Mouse (Mus musculus) telencephalon, adult 2 months (tissue): ENCODE results near the gene Disp3.

ENCODE experiments used
- DNase-seq: peaks from one replicate; pipeline ENCODE4 v3.0.0-alpha.2; 2011; ENCODE audit warnings: low read depth, low spot score

Disp3 gene

DNA sequence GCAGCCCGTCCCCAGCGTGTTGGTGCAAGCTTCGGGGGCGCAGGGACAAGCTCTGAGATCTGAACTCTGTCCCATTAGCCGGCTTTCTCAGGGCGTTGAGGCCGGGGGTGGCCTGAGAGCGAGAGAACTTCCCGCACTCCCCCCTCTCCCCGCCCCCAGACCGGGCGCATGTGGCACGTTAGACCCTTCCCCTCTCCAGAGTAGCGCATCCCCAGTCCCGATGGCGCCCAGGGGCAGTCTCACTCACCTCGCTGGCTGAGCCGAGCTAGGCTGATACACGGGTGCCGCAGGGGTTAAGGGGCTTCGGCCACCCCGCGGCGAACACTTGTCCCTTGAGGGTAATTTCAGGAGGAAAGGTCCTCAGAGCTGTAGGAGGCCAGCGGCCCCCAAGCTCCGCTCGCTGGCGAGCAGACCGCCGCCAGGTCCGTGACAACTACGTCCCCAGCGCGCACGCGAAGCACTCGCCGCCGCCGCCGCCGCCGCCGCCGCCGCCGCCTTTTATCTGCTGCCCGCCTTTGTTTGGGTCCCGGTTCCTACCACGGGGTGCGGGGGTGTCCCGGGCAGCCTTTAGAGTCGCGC, at the start of gene Disp3:
Gene Disp3, minus strand, starts transcription at position 490 of the 579 bp plus-strand sequence.
- DNase-seq, result no peak

DNA sequence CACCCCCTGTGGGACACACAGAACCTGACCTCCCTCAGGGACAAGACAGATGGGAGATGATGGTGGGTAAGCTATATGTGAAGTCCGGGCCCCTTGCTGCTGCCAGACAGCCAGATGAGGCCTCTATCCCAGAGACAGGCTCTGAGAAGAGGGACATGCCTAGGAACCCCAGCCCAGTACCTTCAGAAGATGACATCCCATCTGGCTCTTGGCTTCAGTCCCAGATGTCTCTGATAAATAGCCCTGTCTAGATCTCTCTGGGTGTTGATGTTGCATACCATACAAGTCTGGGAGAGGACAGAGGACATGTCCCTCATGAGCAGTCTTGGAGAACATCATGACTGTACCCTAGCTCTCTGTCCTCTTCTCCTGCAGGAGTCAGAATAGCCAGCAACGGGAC, 42.5 kb upstream of the Disp3 start:
- no peak for DNase-seq

DNA sequence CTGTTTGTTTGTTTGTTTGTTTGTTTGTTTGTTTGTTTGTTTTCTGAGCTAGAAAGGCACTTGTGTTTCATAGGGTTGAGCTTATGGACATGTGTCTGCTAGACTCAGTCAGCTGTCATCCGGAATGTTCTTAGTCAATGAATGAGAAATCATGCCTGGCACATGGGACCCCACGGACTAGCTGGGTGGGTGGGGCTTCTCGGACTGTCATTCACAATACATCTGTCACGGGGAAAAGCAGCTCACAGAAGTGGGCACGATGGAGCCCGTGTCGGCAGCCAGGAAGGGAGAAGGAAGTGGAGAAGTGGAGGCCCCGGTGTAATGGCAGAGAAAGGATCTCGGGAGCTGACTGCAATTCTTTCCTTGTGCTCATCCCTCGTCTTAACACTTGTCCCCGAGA, 41.7 kb upstream of the Disp3 start:
- DNase-seq, result no peak

DNA sequence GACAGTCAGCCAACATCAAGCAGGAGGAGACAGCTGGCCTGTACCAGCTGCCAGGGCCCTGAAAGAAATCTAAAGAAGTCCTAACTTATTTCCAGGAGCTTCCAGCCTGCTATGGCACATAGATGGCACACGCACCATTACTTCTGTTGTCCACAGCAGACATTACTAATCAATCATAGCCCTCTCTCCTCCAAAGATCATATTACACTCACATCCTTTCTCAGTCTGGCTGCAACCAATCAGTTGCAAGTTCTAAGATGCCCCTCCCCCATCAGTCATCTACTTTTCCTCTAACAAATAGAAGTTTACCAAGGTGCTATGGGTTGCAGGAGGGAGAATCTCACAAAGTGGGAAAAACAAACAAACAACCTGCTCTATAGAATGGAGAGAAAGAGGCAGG, 40.5 kb upstream of the Disp3 start:
- no peak for DNase-seq

DNA sequence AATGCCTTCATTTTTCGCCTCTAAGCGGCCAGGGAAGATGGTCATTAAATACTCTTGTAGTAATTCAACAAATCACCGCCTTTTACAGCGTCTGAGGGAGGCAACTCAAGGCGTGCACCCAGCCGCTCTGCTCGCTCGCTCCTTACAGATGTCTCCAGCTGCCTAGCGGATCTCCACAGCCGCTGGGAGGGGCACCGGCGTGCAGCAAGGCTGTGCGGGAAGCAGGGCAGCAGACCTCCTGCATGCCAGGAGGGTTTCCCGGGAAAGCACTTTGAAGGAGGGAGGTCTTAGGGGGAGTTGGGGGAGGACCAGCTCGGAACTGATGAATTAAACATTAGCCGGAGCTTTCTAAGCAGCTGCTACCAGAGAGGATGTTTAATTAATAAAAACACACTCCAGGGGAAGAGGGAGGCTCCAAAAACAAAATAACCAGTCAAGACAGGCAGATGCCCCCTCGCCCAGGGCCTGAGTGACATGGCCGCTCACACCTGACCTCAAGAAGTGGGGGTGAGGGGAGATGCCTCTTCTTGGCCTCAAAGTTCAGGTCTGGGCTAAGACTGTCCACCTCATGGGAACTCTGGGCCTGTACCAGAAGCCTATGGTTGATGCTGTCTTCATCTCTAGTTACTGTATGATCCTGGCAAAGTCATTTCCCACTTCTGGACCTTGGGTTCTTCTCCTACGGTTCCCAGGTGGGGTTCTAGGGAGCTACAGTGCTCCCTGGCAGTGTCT, 39.7 kb upstream of the Disp3 start:
- DNase-seq, result peak; percentile 22

DNA sequence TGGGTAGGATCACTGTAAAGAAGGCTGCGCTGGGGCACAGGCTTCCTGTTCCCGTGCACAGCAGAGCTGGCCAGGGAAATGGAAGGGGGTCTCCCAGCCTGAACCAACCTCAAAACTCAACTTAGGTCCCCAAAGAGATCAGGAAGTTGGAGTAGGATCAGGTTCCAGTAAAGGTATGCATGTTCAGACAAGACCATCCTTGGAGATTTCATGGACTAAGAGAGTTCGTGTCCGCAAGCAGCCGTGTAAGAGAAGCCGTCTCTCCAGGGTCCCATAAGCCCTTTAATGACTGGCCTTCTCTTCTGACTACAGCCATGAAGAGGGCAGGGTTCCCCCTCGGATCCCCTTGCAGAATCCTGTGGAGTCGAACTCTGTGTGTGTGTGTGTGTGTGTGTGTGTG, 39.0 kb upstream of the Disp3 start:
- DNase-seq, result no peak

DNA sequence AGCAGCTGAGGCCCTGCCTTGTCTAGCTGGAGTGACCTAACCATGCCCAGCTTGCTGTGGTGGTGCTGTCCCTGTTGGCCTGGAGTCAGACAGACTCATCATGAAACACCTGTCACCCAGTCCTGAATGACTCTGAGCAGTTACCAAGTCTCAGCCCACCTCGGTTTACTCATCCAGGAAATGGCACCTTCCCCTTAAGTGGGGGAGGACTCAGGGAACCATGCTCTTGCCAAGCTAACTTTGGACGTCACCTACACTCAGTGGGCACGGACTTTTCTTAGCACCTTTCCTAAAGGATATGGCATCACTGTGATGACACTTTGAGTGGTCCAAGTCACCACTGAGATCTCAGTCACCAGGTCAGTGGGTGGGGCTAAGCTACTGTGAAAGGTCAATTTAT, 38.2 kb upstream of the Disp3 start:
- DNase-seq, result no peak

DNA sequence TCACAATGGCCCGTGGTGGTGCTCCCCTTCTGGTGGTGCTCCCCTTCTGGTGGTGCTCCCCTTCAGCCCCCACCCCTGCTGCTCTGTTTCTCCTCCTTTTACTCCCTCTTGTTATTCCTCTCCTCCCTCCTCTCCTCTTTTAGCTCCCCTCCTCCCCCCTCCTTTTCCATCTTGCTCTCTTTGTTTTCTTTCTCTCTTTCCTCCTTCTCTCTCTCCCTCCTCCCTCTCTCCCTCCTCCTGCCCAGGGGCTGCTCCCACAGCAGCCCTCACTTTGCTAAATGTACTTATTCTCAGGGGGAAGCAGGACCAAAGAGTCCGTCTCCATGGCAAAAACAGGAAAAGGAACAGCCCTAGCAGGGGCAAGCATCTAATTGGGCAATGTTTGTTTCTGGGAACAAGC, 37.3 kb upstream of the Disp3 start:
- DNase-seq, result no peak

DNA sequence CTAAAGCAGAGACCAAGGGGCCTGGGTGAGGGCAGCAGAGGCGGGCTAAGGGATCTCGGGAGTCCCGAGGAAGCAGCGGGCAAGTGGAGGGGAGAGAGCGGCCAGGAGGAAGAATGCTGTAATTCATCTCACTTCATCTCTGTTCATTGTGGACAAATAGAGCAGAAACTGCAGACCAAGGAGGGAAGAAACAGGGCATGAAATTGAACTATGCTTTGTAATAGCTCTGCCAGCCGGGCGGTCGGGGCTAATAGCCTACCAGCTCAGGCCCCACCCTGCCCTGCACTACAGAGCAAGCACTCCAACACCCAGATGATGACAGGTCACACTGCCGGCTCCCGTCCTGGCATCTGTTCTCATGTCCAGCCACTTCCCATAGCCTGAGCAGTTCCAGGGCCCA, 34.4 kb upstream of the Disp3 start:
- no peak for DNase-seq

DNA sequence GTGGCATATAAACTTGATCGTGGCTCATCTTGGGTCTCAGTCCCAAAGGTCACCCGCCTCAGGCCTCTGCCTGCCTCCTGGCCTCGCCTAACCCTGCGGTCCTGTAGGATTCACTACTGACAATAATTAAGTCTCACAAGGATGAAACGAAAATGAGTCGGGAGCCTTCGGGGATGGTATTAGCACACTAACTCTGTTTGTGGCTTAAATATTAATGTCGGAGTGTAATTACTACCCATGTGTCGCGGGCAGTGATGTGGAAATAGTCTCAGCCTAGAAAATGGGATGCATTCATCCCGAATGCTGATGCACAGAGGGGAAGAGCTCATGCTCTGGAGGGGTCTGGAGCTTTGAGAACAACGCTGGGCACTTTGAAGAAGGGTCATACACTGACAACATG, 31.6 kb upstream of the Disp3 start:
- DNase-seq, result no peak

DNA sequence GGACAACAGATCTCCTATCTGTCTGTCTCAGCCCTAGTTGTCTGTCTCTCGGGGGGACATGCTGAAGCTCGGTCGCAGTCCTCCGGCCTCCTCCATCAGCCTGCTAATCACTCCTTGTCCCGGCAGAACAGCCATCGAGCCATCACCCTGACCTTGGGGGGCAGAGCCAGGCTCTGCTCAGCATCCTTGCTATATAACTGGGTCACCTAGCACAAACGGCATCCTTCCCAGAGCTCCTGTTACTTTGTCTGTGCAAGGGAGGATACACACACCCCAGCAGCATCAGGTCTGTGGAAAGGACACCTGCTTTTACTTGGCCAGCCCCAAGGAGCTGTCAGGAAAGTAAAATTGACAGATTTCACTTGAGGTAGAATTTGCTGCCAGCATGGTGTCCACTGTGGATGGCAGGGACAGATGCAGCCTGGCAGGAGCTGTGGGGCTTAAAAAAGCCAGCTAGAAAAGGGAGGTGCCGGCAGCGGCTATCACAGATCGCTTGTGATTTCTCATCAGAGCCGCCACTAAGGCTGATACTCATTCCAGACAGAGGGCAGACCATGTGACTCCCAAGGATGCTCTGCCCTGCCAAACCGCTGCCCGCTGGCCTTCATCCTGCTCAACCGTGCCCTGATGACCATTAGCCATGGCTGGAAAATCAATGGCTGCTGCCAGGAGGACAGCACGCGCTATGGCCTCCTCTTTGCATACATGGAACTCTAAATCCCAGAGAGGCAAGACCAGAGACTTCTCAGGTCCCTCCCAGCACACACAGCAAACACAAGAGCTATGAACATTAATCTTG, 27.8 kb upstream of the Disp3 start:
- DNase-seq, result no peak

DNA sequence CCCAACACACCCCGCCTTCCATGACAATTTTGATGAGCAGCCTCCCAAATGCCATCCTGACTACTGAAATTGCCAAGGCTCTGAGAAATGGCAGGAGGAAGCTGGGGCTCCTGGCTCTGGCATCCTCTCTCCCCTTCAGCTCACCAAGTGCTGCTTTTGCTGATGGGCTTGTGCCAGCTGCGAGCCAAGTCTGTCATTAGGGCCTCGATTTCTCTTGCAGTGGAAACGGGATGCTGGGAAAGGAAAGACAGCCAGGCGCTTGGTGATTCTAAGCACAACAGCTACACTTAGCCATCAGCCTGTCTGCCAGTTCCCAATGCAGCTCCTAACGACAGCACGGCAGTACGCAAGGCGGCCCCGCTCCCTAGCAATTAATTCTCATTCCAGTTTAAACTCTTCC, 26.6 kb upstream of the Disp3 start:
- DNase-seq, result peak; percentile 53

DNA sequence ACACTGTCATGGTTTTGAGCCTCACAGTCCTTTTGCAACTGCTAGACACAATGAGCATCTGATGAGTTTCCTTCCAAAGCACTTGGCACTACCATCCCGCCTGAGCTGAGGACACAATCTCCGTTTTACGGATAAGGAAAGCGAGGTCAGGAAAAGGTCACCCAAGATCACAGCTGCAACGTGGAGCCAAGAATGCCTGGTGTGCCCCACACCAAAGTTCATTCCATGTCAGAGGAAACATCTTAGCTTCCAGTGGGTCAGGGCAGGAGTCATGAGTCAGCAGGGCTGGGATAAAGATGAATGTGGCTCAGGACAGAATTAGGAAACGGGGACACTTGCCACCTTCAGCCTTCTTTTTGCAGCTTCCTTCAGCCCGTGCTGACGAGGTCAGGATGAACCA, 25.8 kb upstream of the Disp3 start:
- no peak for DNase-seq

DNA sequence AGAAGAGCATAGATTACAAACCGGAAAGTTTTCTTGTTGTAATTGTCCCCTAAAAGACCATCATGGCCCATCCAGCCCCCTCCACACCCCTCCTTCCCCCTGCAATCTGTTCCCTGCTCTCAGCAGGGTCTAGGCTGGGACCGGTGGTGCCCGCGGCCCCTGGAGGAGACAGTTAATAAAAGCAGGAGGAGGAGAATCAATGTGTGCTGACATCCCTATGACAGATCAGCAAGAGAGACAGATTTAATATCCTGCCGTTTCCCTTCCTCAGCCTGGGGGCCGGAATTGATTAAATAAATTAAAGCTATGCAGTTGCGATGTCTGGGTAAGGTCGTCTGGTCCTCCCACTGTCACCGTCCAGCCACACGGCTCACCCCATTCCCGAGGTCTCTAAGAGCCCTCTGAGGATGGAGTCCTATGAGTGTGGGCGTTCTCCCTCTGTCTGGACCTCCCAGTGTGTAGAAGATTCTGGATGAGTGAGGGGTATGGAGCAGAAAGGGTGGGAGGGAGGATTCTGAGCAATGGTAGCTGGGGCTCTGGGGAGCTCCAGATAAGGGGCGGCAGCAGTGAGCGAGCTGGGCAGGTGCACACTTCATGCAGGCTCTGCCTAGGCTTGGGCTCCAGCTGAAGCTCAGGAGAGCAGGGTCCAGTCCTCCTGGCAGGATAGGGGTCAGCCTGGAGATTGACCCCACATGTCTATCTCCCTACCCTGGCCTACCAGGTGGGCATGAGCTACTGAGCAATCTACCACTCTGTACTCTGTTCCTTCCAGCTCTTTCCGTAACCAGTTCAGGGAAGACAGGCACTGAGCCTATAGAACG, 24.7 kb upstream of the Disp3 start:
- DNase-seq, result no peak

DNA sequence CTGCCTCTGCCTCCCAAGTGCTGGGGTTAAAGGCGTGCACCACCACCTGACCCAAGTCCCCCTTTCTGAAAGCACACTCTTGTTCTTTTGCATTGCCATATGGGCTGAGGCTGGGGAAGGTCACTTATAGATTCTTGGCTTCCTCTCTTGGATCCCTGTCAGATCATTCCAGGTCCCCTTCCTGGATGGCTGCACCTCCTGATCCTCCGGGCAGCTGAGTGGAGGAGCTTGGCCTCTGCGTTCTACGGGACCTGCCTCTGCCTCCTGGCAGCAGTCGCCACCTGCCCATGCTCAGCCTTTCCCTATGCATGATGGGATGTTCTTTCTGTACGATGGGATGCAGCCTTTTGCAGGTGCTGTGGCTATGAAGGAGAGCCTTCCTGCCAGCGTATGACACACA, 23.1 kb upstream of the Disp3 start:
- no peak for DNase-seq

DNA sequence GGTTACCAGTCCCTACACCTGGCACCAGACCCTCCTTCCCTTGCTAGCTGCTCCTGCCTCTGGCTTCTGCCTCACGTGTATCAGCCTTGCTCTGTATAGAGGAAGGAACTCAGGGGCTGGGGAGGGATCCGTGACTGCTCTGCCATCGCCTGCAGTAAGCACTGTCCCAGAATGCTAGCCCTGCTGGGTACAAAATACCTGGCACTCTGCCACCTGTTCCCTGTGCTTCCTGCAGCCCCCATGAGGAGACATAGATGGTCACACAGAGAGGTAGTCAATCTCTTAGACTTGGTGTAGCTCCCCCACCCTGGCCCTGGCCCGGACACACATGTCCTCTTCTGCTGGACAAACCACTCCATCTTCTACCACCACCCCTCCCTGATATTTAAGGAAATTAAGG, 22.4 kb upstream of the Disp3 start:
- no peak for DNase-seq

DNA sequence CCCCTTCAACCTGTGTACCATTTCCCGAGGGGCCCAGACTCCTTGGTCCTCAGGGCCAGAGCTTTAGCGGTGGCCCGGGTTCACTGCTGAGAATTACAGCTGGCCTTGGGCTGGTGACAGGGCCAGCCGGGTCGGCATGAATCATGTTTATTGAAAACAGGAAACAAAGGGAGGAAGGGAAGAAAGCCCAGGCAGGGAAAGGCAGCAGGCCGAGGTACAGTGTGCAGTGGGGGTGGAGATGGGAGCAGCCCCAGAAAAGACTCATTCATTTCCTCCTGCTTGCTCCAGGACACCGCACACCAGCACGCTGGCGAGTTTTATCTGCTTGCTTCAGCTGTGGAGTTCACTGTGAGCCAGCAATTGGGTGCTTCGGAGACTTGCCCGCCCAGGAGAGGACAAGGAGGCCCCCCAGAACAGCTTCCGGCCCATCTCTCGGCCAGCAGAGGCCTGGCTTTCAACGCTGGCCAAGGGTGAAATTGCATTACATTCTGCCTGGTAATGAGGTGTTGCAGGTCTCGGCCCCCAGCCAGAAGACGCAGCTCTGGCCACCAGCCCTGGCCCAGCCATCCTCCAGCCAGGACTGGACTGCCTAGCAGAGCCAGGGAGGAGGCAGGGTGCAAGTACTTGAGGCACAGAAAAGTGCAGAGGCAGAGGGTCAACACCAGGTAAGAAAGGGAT, 18.8 kb upstream of the Disp3 start:
- DNase-seq, result no peak

DNA sequence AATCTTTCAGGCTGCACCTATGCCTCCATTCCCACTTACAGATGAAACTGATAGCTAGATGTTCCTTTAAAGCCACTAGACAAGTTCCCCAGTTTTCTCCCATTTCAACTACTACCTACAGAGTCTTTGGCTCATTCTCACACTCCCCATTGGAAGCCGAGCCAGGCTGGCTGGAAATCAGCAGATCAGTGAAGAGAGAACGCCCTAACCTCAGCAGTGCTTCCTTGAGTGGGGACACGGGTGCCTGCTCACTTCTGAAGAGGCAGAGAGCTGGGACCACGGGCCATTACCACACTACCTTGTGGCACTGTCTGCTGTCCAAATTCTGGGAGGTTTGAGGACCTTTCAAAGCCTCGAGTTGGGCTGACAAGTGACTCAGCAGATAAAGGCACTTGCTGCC, 11.0 kb upstream of the Disp3 start:
- no peak for DNase-seq

DNA sequence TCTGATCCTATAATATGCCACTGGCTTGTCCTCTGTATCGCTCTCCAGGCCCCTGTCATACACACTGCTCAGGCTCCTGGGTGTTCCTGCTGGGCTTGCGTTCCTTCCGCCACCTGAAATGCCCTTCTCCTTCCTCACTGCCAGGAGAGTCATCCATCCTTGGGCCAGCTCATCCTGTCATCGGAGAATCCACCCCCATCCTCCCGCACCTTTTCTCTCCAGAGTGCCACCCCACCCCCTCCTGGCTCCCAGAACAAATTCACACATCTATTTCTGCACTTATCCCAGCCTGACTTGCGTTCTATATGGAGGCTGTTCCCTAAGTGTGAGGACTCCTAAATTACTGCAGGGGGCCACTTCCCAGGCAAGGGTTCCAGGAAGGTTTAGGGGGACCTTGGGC, 9.9 kb upstream of the Disp3 start:
- peak; percentile 71 for DNase-seq

DNA sequence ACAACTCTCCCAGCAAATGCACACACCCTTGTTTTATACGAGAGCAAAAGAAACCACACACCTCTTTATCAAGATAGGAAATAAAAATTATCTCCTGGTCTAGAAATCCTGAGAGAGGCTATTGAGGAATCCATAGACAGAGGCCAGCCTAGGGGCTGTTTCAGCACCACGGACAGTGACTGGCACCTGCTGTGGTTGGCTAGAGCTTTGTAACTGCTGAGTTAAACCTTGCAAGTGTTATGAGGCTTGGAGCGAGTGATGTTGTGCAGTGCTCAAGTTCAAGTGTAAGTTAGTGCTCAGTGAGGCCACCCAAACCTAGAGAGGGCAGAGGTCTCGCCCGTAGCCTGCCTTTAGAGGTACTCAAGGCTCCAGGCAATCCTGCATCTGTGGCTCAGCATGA, 5.6 kb upstream of the Disp3 start:
- no peak for DNase-seq

DNA sequence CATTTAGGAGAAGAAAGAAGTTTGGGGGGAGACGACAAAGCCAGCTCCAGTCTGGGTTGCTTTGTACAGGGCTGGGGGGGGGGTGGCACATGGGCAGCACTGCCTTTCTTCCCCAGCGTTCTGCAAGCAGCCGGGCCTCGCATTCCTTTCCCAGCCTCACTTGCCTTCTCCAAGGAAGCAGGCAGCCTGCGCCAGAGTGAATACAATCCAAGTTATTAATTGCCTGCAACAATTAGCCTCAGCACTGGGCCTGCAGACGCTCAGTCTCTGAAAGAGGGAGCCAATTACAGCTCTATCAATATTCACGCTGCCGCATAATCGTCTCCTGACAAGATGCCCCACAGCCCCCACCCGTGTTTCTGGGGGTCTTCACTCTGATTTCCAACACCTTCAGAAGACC, 4.1 kb upstream of the Disp3 start:
- DNase-seq, result no peak

DNA sequence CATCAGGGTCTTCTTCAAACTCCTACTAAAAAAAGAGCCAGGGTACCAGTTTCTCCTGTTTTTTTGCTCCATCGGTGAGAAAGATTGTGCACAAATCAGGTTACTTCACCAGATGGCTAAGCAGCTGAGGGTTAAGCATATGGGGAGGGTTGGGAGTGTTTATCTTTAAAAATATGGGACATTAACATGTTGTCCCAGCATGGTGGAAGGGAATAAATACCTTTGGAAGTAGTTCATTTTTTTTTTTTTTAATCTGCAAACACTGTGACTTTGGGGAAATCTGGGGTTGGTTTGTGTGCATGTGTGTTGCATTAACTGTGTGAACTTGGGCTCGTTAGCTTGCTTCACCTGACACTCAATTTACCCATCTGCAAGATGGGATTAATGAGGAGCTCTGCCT, 3.3 kb upstream of the Disp3 start:
- no peak for DNase-seq
